ENCODE assay signal across 15 mouse cellular contexts in genomic region chr7:137218706-137219105, GRCm38 (mm10).
"Had no signal": no experiment of that assay in that cellular context is flagged by ENCODE, and none has a peak within 500 bp of the region (broad histone marks: within the 10 kb centered on the region; RNA-seq: fewer than 3 reads in every experiment).

No protein-coding gene starts in this region.

- H3K36me3 ChIP-seq: liver, embryonic 12.5 days; liver, embryonic 15.5 days had no signal

- H3K27ac ChIP-seq: kidney, postnatal 0 days; layer of hippocampus, adult 2 months; limb, embryonic 10.5 days; limb, embryonic 13.5 days; liver, embryonic 12.5 days; liver, embryonic 15.5 days; neural tube, embryonic 12.5 days had no signal

- DNase-seq: layer of hippocampus, adult 9-11 months; liver; lung, adult 18-20 months; lung, postnatal 36 days; midbrain, embryonic 14.5 days; thymus, adult 18-20 months; thymus, postnatal 36 days had no signal

- H3K27me3 ChIP-seq: liver, embryonic 15.5 days; neural tube, embryonic 12.5 days had no signal

- H3K4me1 ChIP-seq: liver, embryonic 12.5 days; liver, embryonic 15.5 days had no signal

- H3K4me2 ChIP-seq: limb, embryonic 13.5 days; liver, embryonic 12.5 days; liver, embryonic 15.5 days; midbrain, embryonic 11.5 days; neural tube, embryonic 12.5 days had no signal

- H3K4me3 ChIP-seq: layer of hippocampus, adult 2 months; limb, embryonic 10.5 days; limb, embryonic 13.5 days; liver, embryonic 12.5 days; liver, embryonic 15.5 days; neural tube, embryonic 12.5 days had no signal

- H3K9me3 ChIP-seq: limb, embryonic 10.5 days; limb, embryonic 13.5 days; liver, embryonic 12.5 days; liver, embryonic 15.5 days; neural tube, embryonic 12.5 days had no signal

- ATAC-seq: liver, embryonic 12.5 days had no signal

- H3K9ac ChIP-seq: limb, embryonic 13.5 days; liver, embryonic 12.5 days; liver, embryonic 15.5 days; neural tube, embryonic 12.5 days had no signal
